Mouse (Mus musculus) layer of hippocampus, adult 9-10 months (tissue): ENCODE data around the gene Sdr42e1.
A peak's percentile ranks its signal among the peaks of the same experiment; 100 is the strongest.

ENCODE experiments used
- DNase-seq: peaks from one replicate; pipeline ENCODE4 v3.0.0; 2022; ENCODE audit warnings: low spot score

The Sdr42e1 gene

GRCm38 (mm10) chr8:117660358-117661031, 13.0 kb downstream of the Sdr42e1 start:
- peak; percentile 3 for DNase-seq

- DNase-seq: no peak
These were observed 14.5 kb downstream of the Sdr42e1 start for GRCm38 (mm10) chr8:117658990-117659389.

- DNase-seq: no peak
These were observed 21.2 kb downstream of the Sdr42e1 start for GRCm38 (mm10) chr8:117652318-117652717.

GRCm38 (mm10) chr8:117646440-117646839, 27.0 kb downstream of the Sdr42e1 start:
- no peak for DNase-seq

GRCm38 (mm10) chr8:117646020-117646419, 27.5 kb downstream of the Sdr42e1 start:
- DNase-seq: peak; percentile 16

GRCm38 (mm10) chr8:117645486-117645885, 28.0 kb downstream of the Sdr42e1 start:
- DNase-seq: no peak

- no peak for DNase-seq
These were observed 33.9 kb downstream of the Sdr42e1 start for GRCm38 (mm10) chr8:117639631-117640030.

GRCm38 (mm10) chr8:117637462-117637861, 36.0 kb downstream of the Sdr42e1 start:
- no peak for DNase-seq

- no peak for DNase-seq
These were observed 39.1 kb downstream of the Sdr42e1 start for GRCm38 (mm10) chr8:117634406-117634805.

- no peak for DNase-seq
These were observed 41.0 kb downstream of the Sdr42e1 start for GRCm38 (mm10) chr8:117632532-117632931.

- no peak for DNase-seq
These were observed 46.4 kb downstream of the Sdr42e1 start for GRCm38 (mm10) chr8:117627096-117627495.

- DNase-seq: peak; percentile 35
These were observed 47.2 kb downstream of the Sdr42e1 start for GRCm38 (mm10) chr8:117626040-117626838.

GRCm38 (mm10) chr8:117612861-117613260, 60.6 kb downstream of the Sdr42e1 start:
- no peak for DNase-seq
